Mouse (Mus musculus) E14TG2a.4 (cell line): ENCODE measurements around the gene Cbwd1.

ENCODE experiments used
- CTCF ChIP-seq: conservative IDR thresholded peaks from 2 replicates; pipeline ENCODE4 v1.5.1; 2014; ENCODE audit warnings: low read length
- NANOG ChIP-seq: IDR thresholded peaks from 2 replicates; pipeline ENCODE4 v1.6.1; 2014; ENCODE audit warnings: borderline replicate concordance, low read length, mixed read lengths
- POU5F1 ChIP-seq: IDR thresholded peaks from 2 replicates; pipeline ENCODE4 v1.6.1; 2014; ENCODE audit warnings: low read length, borderline replicate concordance

- TF ChIP-seq CTCF (no peak), NANOG (no peak), POU5F1 (no peak)
These were observed 59.7 kb downstream of the Cbwd1 start for GRCm38 (mm10) chr19:24901666-24902065.
